Mouse (Mus musculus): ENCODE data around the gene Pacrg. TPM values are rescaled to one million over a fixed set of nuclear protein-coding genes. Genes with fewer than 3 reads are reported as not detected.

The Pacrg gene
- total RNA-seq, 2 experiments from 2014 or later = 24.1 to 26.2 TPM

- no peak for DNase-seq
Observed at GRCm38 (mm10) chr17:10737966-10738365, 102.1 kb downstream of the Pacrg start.

GRCm38 (mm10) chr17:10734733-10735132, 105.4 kb downstream of the Pacrg start:
- DNase-seq = no peak

GRCm38 (mm10) chr17:10732303-10733048, 107.6 kb downstream of the Pacrg start:
- no peak for DNase-seq

GRCm38 (mm10) chr17:10724853-10725252, 115.3 kb downstream of the Pacrg start:
- no peak for DNase-seq

- no peak for DNase-seq
Observed at GRCm38 (mm10) chr17:10721562-10721961, 118.5 kb downstream of the Pacrg start.

- no peak for DNase-seq
Observed at GRCm38 (mm10) chr17:10717148-10717547, 123.0 kb downstream of the Pacrg start.

- DNase-seq = no peak
Observed at GRCm38 (mm10) chr17:10702781-10703180, 137.3 kb downstream of the Pacrg start.

- no peak for DNase-seq
Observed at GRCm38 (mm10) chr17:10698041-10698440, 142.1 kb downstream of the Pacrg start.

- no peak for DNase-seq
Observed at GRCm38 (mm10) chr17:10695421-10695820, 144.7 kb downstream of the Pacrg start.

GRCm38 (mm10) chr17:10677098-10677497, 163.0 kb downstream of the Pacrg start:
- DNase-seq = no peak

GRCm38 (mm10) chr17:10675536-10675935, 164.6 kb downstream of the Pacrg start:
- DNase-seq = no peak

GRCm38 (mm10) chr17:10675048-10675447, 165.1 kb downstream of the Pacrg start:
- peak in 1 of 2 experiments; percentile 16 for DNase-seq

- DNase-seq = no peak
Observed at GRCm38 (mm10) chr17:10661294-10661693, 178.8 kb downstream of the Pacrg start.

- no peak for DNase-seq
Observed at GRCm38 (mm10) chr17:10643604-10644003, 196.5 kb downstream of the Pacrg start.

- DNase-seq = no peak
Observed at GRCm38 (mm10) chr17:10639816-10640215, 200.3 kb downstream of the Pacrg start.

- DNase-seq = no peak
Observed at GRCm38 (mm10) chr17:10635955-10636470, 204.1 kb downstream of the Pacrg start.

GRCm38 (mm10) chr17:10635470-10635869, 204.6 kb downstream of the Pacrg start:
- no peak for DNase-seq

GRCm38 (mm10) chr17:10635046-10635445, 205.1 kb downstream of the Pacrg start:
- DNase-seq = no peak

GRCm38 (mm10) chr17:10633769-10634168, 206.3 kb downstream of the Pacrg start:
- no peak for DNase-seq

- no peak for DNase-seq
Observed at GRCm38 (mm10) chr17:10628240-10628639, 211.9 kb downstream of the Pacrg start.

- no peak for DNase-seq
Observed at GRCm38 (mm10) chr17:10627476-10627875, 212.6 kb downstream of the Pacrg start.

- no peak for DNase-seq
Observed at GRCm38 (mm10) chr17:10626299-10627095, 213.6 kb downstream of the Pacrg start.

GRCm38 (mm10) chr17:10624699-10625424, 215.2 kb downstream of the Pacrg start:
- no peak for DNase-seq

Data from layer of hippocampus, postnatal 36 days (tissue).